Mouse (Mus musculus): ENCODE measurements around the gene S1pr4. TPM values are rescaled to one million over a fixed set of nuclear protein-coding genes. Genes with fewer than 3 reads are reported as not detected.
A peak's percentile ranks its signal among the peaks of the same experiment; 100 is the strongest.

Gene S1pr4
- polyA plus RNA-seq, 1 experiment = 5.6 TPM

DNA sequence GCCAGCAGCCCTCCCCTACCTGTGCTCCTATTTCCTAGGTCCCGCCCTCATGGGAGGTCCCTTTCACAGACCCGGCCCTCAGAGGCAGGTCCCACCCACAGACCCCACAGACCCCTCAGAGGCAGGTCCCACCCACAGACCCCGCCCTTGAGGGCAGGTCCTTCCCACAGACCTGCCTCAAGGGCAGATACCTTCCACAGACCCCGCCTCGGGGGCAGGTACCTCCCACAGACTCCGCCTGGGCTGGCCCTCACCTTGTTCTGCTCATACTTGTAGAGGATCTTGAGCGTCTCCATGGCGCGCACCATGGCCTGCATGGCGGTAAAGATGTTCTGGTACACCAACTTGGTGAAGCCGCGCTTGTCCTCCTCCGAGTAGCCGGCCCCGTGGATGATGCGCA is 34.9 kb upstream of the S1pr4 start:
- Histone ChIP-seq H3K27ac (ENCODE audit: insufficient read depth, low read depth, low read length) (no peak overlapping the region), H3K4me3 (ENCODE audit: low read depth, low read length) (no peak overlapping the region), H3K36me3 (ENCODE audit: control insufficient read depth, insufficient read depth, low read length) (peaks cover 81% of the 10 kb centered on the region), H3K4me1 (ENCODE audit: control insufficient read depth, insufficient read depth, insufficient read length, low read length) (peaks cover 31% of the 10 kb centered on the region), H3K27me3 (ENCODE audit: control insufficient read depth, insufficient read depth, low read length) (no peaks in the 10 kb centered on the region)
- TF ChIP-seq POLR2A (IDR thresholded peaks at IDR 0.05; ENCODE audit: low read depth, low read length) = no peak
- TF ChIP-seq CTCF (IDR thresholded peaks at IDR 0.05; ENCODE audit: extremely low read depth, insufficient read length, insufficient replicate concordance, low read depth, low read length) = no peak
- WGBS = 82% methylated on average over 16 of the region's 16 CpGs

DNA sequence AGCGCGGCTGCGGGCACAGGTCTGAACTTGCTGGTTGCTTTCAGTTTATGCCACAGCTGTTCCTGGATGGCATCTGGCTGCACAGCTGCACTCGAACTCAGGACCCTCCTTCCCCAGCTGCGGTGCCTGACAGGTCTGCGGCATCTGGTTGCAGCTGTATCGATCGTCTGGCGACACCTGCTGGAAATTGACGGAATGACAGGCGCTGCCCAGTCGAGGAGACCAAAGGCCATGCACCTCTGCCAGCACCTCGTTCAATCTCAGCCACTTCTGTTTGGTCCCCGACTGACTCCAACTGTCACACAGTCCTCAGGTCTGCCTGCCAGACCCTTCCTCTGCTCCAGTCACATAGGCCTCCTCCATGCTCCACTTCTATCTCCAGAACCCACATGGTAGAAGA is 26.8 kb upstream of the S1pr4 start:
- H3K4me1 ChIP-seq (ENCODE audit: control insufficient read depth, insufficient read depth, insufficient read length, low read length) = peaks cover 20% of the 10 kb centered on the region
- H3K27ac ChIP-seq (ENCODE audit: insufficient read depth, low read depth, low read length) = no peak overlapping the region
- no peak overlapping the region for H3K4me3 ChIP-seq (ENCODE audit: low read depth, low read length)
- WGBS = 4% methylated on average over 14 of the region's 14 CpGs
- peaks cover 29% of the 10 kb centered on the region for H3K36me3 ChIP-seq (ENCODE audit: control insufficient read depth, insufficient read depth, low read length)
- H3K27me3 ChIP-seq (ENCODE audit: control insufficient read depth, insufficient read depth, low read length) = no peaks in the 10 kb centered on the region
- peak; percentile 94 for TF ChIP-seq CTCF (IDR thresholded peaks at IDR 0.05; ENCODE audit: extremely low read depth, insufficient read length, insufficient replicate concordance, low read depth, low read length)
- TF ChIP-seq POLR2A (IDR thresholded peaks at IDR 0.05; ENCODE audit: low read depth, low read length) = no peak

DNA sequence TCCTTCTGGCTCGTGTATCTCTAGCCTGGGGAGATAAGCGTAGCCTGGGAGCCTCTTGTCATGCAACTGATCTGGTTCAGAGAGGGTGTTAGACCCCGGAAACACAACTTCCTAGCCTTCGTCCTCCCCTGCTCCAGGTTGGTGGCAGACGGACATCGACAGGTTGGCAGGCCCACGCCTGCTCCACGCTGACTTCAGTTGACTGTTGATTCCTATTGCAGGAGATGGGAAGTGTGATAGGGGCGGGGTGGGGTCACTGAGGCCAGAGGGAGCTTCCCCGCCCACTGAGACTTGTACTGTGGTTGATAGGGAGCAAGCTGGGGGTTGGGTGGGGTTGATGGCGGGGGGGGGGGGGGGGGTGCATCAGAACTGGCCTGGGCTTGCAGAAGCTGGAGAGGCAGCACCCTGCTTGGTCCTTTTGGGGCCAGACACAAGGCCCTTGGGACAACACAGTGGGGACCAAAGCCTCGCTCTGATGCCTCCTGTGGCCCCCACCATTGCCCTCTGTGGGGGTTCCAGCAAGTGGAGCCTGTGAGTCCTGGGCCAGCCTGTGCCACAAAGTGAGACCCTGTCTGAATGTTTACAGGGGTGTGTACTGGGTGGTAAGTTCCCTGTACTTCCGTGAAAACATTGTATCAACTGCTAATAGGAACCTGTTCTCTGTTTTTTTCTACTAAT is 25.2 kb upstream of the S1pr4 start:
- Histone ChIP-seq H3K4me1 (ENCODE audit: control insufficient read depth, insufficient read depth, insufficient read length, low read length) (peaks cover 20% of the 10 kb centered on the region), H3K27ac (ENCODE audit: insufficient read depth, low read depth, low read length) (peak overlapping the region; percentile 21; the same call in 1 of the 2 replicates), H3K36me3 (ENCODE audit: control insufficient read depth, insufficient read depth, low read length) (peaks cover 14% of the 10 kb centered on the region), H3K27me3 (ENCODE audit: control insufficient read depth, insufficient read depth, low read length) (no peaks in the 10 kb centered on the region), H3K4me3 (ENCODE audit: low read depth, low read length) (no peak overlapping the region)
- 37% methylated on average over 13 of the region's 13 CpGs for WGBS
- TF ChIP-seq CTCF (IDR thresholded peaks at IDR 0.05; ENCODE audit: extremely low read depth, insufficient read length, insufficient replicate concordance, low read depth, low read length) (no peak), POLR2A (IDR thresholded peaks at IDR 0.05; ENCODE audit: low read depth, low read length) (no peak)

DNA sequence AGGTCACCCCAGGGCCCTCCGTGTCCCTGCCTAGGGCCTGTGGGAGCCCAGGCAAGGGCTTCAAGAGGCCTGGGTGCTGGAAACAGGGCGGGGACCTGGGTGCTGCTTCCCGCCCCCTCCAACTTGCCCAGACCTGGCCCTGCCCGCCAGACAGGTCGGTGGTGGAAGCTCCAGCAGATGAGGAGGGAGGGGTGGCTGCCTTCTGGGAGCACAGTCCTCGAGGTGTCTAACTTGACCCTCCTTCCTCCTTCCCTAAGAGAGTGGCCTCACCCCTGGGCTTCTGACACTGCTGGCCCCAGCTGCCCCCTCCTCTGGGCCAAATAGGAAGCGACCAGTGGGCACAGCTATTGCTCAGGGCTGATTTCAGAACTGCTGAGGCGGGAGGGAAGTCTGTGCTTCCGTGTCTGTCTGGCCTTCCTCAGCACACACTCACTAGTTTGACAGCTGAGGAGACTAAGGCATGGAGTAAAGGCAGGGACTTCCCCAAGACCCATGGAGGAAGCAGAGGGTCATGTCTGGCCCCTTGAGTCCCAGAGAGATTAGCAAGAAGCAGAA is 24.2 kb upstream of the S1pr4 start, which contains the start of gene Gna15:
TSS of gene Gna15 (minus strand) at position 175 of the 555 bp plus-strand sequence.
- WGBS = 31% methylated on average over 9 of the region's 9 CpGs
- no peak for TF ChIP-seq POLR2A (IDR thresholded peaks at IDR 0.05; ENCODE audit: low read depth, low read length)
- no peak for TF ChIP-seq CTCF (IDR thresholded peaks at IDR 0.05; ENCODE audit: extremely low read depth, insufficient read length, insufficient replicate concordance, low read depth, low read length)
- Histone ChIP-seq H3K4me3 (ENCODE audit: low read depth, low read length) (peak within 1 kb of the TSS; percentile 49), H3K27me3 (ENCODE audit: control insufficient read depth, insufficient read depth, low read length) (no peaks in the 10 kb centered on the region), H3K36me3 (ENCODE audit: control insufficient read depth, insufficient read depth, low read length) (peaks cover 4% of the 10 kb centered on the region), H3K4me1 (ENCODE audit: control insufficient read depth, insufficient read depth, insufficient read length, low read length) (peaks cover 26% of the 10 kb centered on the region), H3K27ac (ENCODE audit: insufficient read depth, low read depth, low read length) (peak within 1 kb of the TSS; percentile 42)

DNA sequence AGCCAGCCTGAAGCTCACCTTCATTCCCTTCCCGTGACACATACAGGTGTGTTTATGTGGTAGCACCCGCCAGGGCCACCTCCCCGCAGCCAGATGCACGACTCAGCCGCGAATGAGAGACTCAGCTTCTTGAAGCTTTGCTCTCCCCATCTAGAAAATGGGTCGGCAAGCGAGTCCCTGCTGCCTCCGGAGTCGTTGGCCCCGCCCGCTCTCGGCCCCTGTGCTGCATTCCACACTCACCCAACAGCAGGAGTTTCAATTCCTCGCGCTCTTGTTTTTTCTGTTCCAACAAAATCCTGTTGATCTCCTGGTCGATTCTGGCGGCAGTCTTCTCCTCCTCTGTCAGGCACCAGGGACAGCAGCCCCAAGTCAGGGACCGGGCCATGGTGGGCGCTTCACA is 23.6 kb upstream of the S1pr4 start:
- no peaks in the 10 kb centered on the region for H3K27me3 ChIP-seq (ENCODE audit: control insufficient read depth, insufficient read depth, low read length)
- H3K4me1 ChIP-seq (ENCODE audit: control insufficient read depth, insufficient read depth, insufficient read length, low read length) = peaks cover 27% of the 10 kb centered on the region
- peak overlapping the region; percentile 42 for H3K27ac ChIP-seq (ENCODE audit: insufficient read depth, low read depth, low read length)
- no peak for TF ChIP-seq POLR2A (IDR thresholded peaks at IDR 0.05; ENCODE audit: low read depth, low read length)
- TF ChIP-seq CTCF (IDR thresholded peaks at IDR 0.05; ENCODE audit: extremely low read depth, insufficient read length, insufficient replicate concordance, low read depth, low read length) = no peak
- no peaks in the 10 kb centered on the region; the same call in 1 of the 2 replicates for H3K36me3 ChIP-seq (ENCODE audit: control insufficient read depth, insufficient read depth, low read length)
- peak overlapping the region; percentile 49 for H3K4me3 ChIP-seq (ENCODE audit: low read depth, low read length)
- WGBS = 24% methylated on average over 19 of the region's 19 CpGs

DNA sequence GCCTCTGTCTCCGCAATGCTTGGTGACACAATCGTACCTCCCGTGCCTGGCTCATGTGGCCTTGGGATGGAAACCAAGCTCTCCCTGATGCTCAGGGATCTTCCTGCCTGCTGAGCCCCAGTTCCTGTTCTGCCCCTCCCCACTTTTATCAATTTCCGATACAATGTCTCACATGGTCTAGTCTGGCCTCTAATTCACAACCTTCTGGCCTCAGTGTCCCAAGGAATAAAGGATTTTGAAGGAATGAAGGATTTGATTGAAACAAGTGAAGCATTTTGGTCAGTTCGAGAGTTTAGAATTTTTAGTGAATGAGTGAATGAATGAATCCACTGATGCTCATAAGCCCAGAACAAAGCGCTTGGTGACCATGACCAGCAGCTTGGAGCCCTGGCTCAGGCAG is 23.2 kb upstream of the S1pr4 start:
- no peaks in the 10 kb centered on the region for H3K27me3 ChIP-seq (ENCODE audit: control insufficient read depth, insufficient read depth, low read length)
- H3K4me1 ChIP-seq (ENCODE audit: control insufficient read depth, insufficient read depth, insufficient read length, low read length) = peaks cover 30% of the 10 kb centered on the region
- no peak overlapping the region for H3K27ac ChIP-seq (ENCODE audit: insufficient read depth, low read depth, low read length)
- WGBS = 84% methylated on average over 6 of the region's 6 CpGs
- TF ChIP-seq CTCF (IDR thresholded peaks at IDR 0.05; ENCODE audit: extremely low read depth, insufficient read length, insufficient replicate concordance, low read depth, low read length) (no peak), POLR2A (IDR thresholded peaks at IDR 0.05; ENCODE audit: low read depth, low read length) (no peak)
- H3K36me3 ChIP-seq (ENCODE audit: control insufficient read depth, insufficient read depth, low read length) = no peaks in the 10 kb centered on the region
- H3K4me3 ChIP-seq (ENCODE audit: low read depth, low read length) = peak overlapping the region; percentile 49

DNA sequence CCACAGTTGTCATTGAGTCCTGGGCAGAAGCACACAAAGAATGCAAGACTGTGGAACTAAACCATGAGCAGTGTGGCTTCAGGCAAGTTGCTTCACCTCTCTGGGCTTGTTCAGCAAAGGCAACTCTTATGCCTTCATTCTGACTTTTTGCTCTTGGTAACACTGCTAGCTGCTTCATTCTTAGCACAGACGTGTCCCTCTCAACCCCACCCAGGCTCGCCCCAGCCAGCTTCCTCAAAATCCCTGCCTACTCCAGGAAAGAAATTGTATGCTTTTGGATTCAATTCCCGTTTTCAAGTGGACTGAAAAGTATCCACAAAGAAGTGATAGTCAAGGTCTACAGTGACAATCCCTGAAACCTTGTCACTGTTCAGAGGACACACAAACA is 20.0 kb upstream of the S1pr4 start:
- no peak overlapping the region for H3K4me3 ChIP-seq (ENCODE audit: low read depth, low read length)
- H3K27ac ChIP-seq (ENCODE audit: insufficient read depth, low read depth, low read length) = peak overlapping the region; percentile 10; the same call in 1 of the 2 replicates
- H3K4me1 ChIP-seq (ENCODE audit: control insufficient read depth, insufficient read depth, insufficient read length, low read length) = peaks cover 29% of the 10 kb centered on the region
- H3K36me3 ChIP-seq (ENCODE audit: control insufficient read depth, insufficient read depth, low read length) = no peaks in the 10 kb centered on the region
- 38% methylated on average over 3 of the region's 3 CpGs for WGBS
- TF ChIP-seq CTCF (IDR thresholded peaks at IDR 0.05; ENCODE audit: extremely low read depth, insufficient read length, insufficient replicate concordance, low read depth, low read length) (no peak), POLR2A (IDR thresholded peaks at IDR 0.05; ENCODE audit: low read depth, low read length) (no peak)
- H3K27me3 ChIP-seq (ENCODE audit: control insufficient read depth, insufficient read depth, low read length) = no peaks in the 10 kb centered on the region
